In the genomic region with DNA sequence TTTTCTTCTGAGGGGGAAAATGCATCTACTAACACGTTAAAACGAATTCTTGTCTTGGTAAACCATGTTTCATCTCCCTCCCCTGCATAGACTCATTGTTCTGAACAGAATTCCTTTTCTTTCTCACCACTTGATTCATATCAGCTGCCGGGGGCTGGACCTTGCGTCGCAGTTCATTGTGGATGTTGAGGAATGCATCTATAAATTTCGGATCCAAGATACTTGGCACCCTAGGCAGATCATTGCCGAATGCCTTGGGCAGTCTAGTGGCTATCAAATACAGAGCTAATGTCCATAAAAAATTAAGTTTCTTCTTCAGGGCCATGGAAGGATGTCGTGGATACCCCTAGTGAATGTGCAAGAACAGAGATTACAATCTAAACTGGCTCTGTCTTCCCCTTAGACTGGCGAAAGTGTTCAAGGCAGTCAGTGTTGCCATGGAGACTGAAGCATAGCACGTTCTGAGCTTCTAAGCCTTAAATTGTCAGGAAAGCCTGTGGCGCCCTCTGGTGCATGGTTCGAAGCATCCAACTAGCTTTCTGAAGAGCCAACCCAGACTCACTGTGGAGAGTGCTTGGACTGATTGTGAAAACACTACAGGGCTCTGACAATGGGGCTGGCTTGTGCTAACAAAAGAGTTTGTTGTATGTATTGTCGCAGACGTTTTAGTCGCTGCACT, we compare ENCODE assay signal across 8 mouse cellular contexts. TPM values are rescaled to one million over a fixed set of nuclear protein-coding genes. Genes with fewer than 3 reads are reported as not detected.
A peak's percentile ranks its signal among the peaks of the same experiment; 100 is the strongest.
DNase-seq lines count a peak whose midpoint lies in the region; ATAC-seq and TF ChIP-seq lines count a peak whose summit lies in the region.
"Not testable (repeated sequence)": the region's sequence is repeated elsewhere in the genome, so short reads cannot be mapped to it uniquely, and the experiment has no call there.

TSS of gene Glipr1l3 (minus strand) at position 446 of the 679 bp plus-strand sequence.

- WGBS in hindbrain, postnatal 0 days, result 5% methylated on average over 15 of the region's 15 CpGs

- ATAC-seq in hindbrain, postnatal 0 days, result peak; percentile 97

- not testable (repeated sequence) for H3K27me3 ChIP-seq in hindbrain, postnatal 0 days (ENCODE audit: insufficient read depth, low read length)

- DNase-seq in R1 (ENCODE audit: low read depth, low spot score), result peak; percentile 97
- peak; percentile 91 to 92 for DNase-seq in cerebellum, postnatal 14 days
- peak; percentile 67 to 87 for DNase-seq in frontal cortex, postnatal 25 days (ENCODE audit: low spot score in 2 of 2)
- DNase-seq in hindbrain, postnatal 0 days (ENCODE audit: low spot score), result peak; percentile 98
- peak; percentile 83 to 85 for DNase-seq in layer of hippocampus, postnatal 36 days
- DNase-seq in lung, postnatal 14 days, result peak; percentile 71
- DNase-seq in retina, adult 2 months (ENCODE audit: low read depth, low spot score), result peak; percentile 46
- DNase-seq in thymus, postnatal 25 days, result peak; percentile 33

- H3K4me3 ChIP-seq in hindbrain, postnatal 0 days (ENCODE audit: low read length), result peak within 1 kb of the TSS; percentile 18; the same call in 1 of the 2 replicates

- peak; percentile 93 for TF ChIP-seq CTCF in hindbrain, postnatal 0 days (IDR thresholded peaks at IDR 0.05; ENCODE audit: low read depth)

- not testable (repeated sequence) for H3K36me3 ChIP-seq in hindbrain, postnatal 0 days (ENCODE audit: insufficient read depth, low read length)

- H3K4me2 ChIP-seq in hindbrain, postnatal 0 days (ENCODE audit: low read depth, low read length), result peak within 1 kb of the TSS; percentile 48

- not testable (repeated sequence) for H3K4me1 ChIP-seq in hindbrain, postnatal 0 days (ENCODE audit: insufficient read depth, low read length)

- H3K9ac ChIP-seq in hindbrain, postnatal 0 days (replicated peaks; ENCODE audit: low read length), result 0 out of 2 replicates have a peak within 1 kb of the TSS, but pooled peaks have one; percentile 17

- peak within 1 kb of the TSS; percentile 69; the same call in 1 of the 2 replicates for H3K27ac ChIP-seq in hindbrain, postnatal 0 days

- H3K9me3 ChIP-seq in hindbrain, postnatal 0 days (ENCODE audit: low read length), result not testable (repeated sequence)

RNA-seq across cellular contexts. Expression of gene Glipr1l3, which starts in this region (rescaled TPM):
- total RNA-seq in hindbrain, postnatal 0 days (2014; rRNA removed), result not detected in 2 replicates
- polyA plus RNA-seq in hindbrain, postnatal 0 days (2015; fragmentation: Nextera tagmentation; extraction: Ambion mirVana), result 0.28 and 0.88 TPM in 2 replicates
- total RNA-seq in layer of hippocampus, postnatal 36 days (2021), result not detected

Comparison
In these comparisons a context has a peak if more than half of its experiments do, and no peak if none do; other contexts are left out.
1. Peak in every context shown above with its lines: DNase-seq, ATAC-seq, H3K4me3 ChIP-seq and H3K27ac ChIP-seq.
2. Peak in DNase-seq, ATAC-seq, H3K4me3 ChIP-seq, H3K27ac ChIP-seq, H3K9ac ChIP-seq and H3K4me2 ChIP-seq in hindbrain, postnatal 0 days; RNA of the gene not detected or under 1 TPM.
3. Peak in DNase-seq in layer of hippocampus, postnatal 36 days; RNA of the gene not detected or under 1 TPM.
4. DNase-seq: peak in every context shown above with its lines; median percentile 98 in hindbrain, postnatal 0 days; 97 in R1; 92 in cerebellum, postnatal 14 days; 84 in layer of hippocampus, postnatal 36 days; 77 in frontal cortex, postnatal 25 days; 71 in lung, postnatal 14 days; 46 in retina, adult 2 months; 33 in thymus, postnatal 25 days.